Mouse (Mus musculus) embryonic facial prominence, embryonic 10.5 days (tissue): ENCODE data around the gene Tcaf3. TPM values are rescaled to one million over a fixed set of nuclear protein-coding genes. Genes with fewer than 3 reads are reported as not detected.

ENCODE experiments used
- DNase-seq: peaks from one replicate; pipeline ENCODE4 v3.0.0-alpha.2; 2017; ENCODE audit warnings: low spot score
- H3K27ac ChIP-seq: fragments of 300-500 bp; sonication (generic); replicated peaks from 2 replicates; pipeline ENCODE4 v1.5.1; 2016; ENCODE audit warnings: mild to moderate bottlenecking
- H3K27me3 ChIP-seq: fragments of 300-500 bp; sonication (generic); replicated peaks from 2 replicates; pipeline ENCODE4 v1.6.1; 2016; ENCODE audit warnings: low read depth, mild to moderate bottlenecking; ENCODE audit not compliant: poor library complexity, severe bottlenecking
- H3K36me3 ChIP-seq: fragments of 300-500 bp; sonication (generic); replicated peaks from 2 replicates; pipeline ENCODE4 v1.6.1; 2016; ENCODE audit warnings: mild to moderate bottlenecking, moderate library complexity
- H3K4me1 ChIP-seq: fragments of 300-500 bp; sonication (generic); 2 replicates; pipeline ENCODE4 v1.6.1; 2016
- H3K4me3 ChIP-seq: fragments of 300-500 bp; sonication (generic); 2 replicates; pipeline ENCODE4 v1.5.1; 2016; ENCODE audit warnings: mild to moderate bottlenecking, moderate library complexity
- H3K9me3 ChIP-seq: fragments of 300-500 bp; sonication (generic); 2 replicates; pipeline ENCODE4 v1.6.1; 2016; ENCODE audit warnings: mild to moderate bottlenecking
- WGBS: fragments of 180-500 bp; shearing (Covaris S2); methylation state at CpG from one replicate; pipeline ENCODE4 v1.1.7; 2016; 5-methylcytosine and 5-hydroxymethylcytosine counted together
- polyA plus RNA-seq: library from polyadenylated mRNA; unstranded; fragments of >200 nt; fragmentation: Nextera tagmentation; extraction: Ambion mirVana; gene quantifications from 2 replicates; pipeline ENCODE4 v1.2.1, GENCODE M21; 2016

Gene Tcaf3
- not detected in 2 replicates for polyA plus RNA-seq

DNA sequence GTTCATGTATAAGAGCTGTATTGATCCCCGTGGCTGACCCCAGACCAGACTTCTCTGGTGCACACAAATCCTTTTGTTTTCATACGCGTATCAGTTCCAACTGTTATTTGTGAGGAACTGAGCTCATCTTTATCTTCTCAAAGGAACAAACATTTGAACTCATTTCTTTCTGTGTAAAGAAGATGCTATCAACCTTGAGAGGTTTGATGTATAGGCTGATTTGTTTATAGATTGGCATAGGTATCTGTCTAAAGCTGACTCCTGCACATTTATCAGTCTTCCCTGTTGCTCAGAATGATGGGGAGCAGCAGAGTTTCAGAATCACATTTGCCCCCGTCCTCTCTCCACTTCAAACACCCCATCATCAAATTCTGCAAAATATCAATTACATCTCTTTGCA, at the start of gene Tcaf3:
TSS of gene Tcaf3 (minus strand) at position 101 of the 400 bp plus-strand sequence.
- WGBS: 58% methylated on average over 4 of the region's 4 CpGs
- DNase-seq: no peak
- no peaks in the 10 kb centered on the region for H3K9me3 ChIP-seq
- no peaks in the 10 kb centered on the region for H3K27me3 ChIP-seq
- H3K4me1 ChIP-seq: no peaks in the 10 kb centered on the region
- no peak within 1 kb of the TSS for H3K27ac ChIP-seq
- no peaks in the 10 kb centered on the region for H3K36me3 ChIP-seq
- H3K4me3 ChIP-seq: no peak within 1 kb of the TSS

DNA sequence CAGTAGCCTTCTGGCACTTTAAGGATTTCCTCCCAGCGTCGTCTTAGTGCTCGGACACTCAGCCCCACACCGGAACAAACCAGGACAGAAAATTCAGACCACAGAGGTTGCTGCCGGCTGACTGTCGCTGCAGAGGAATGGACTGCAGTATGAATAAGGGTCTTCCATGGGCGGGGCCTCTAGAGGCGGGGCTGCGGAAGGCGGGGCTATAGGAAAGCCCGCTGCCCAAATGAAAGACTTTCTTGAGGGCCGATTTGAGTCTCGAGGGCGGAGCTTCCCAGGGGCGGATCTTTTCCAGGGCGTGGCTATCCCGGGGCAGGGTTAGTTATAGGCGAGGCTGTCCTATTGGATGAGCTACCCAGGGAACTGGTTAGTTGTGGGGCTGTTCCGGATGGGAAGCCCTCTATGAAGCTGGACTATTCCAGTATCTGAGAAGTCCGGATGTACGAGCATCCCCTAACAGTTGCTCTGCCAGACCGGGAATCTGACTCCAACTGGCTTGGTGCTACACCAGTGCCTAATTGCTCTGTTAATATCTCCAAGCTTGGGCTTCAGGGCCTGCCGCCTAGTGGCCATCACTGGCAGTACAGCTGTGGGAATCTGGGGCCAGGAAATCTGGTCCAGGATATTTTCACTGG, 47.5 kb upstream of the Tcaf3 start, which contains the start of gene Tcaf2:
TSS of gene Tcaf2 (minus strand) at position 343 of the 638 bp plus-strand sequence.
- Histone ChIP-seq H3K36me3 (no peaks in the 10 kb centered on the region), H3K27me3 (no peaks in the 10 kb centered on the region), H3K4me3 (peak within 1 kb of the TSS; percentile 53), H3K9me3 (no peaks in the 10 kb centered on the region), H3K27ac (no peak within 1 kb of the TSS; the same call in 1 of the 2 replicates), H3K4me1 (peaks cover 6% of the 10 kb centered on the region; the same call in 1 of the 2 replicates)
- under 1% methylated on average over 23 of the region's 23 CpGs for WGBS
- DNase-seq: peak; percentile 94

GRCm38 (mm10) chr6:42634393-42634792, 36.9 kb upstream of the Tcaf3 start:
- H3K27ac ChIP-seq: no peak overlapping the region
- no peak overlapping the region for H3K4me3 ChIP-seq
- H3K9me3 ChIP-seq: no peaks in the 10 kb centered on the region
- H3K36me3 ChIP-seq: no peaks in the 10 kb centered on the region
- H3K27me3 ChIP-seq: no peaks in the 10 kb centered on the region
- no peaks in the 10 kb centered on the region for H3K4me1 ChIP-seq
- 82% methylated on average over 5 of the region's 5 CpGs for WGBS
- DNase-seq: no peak

DNA sequence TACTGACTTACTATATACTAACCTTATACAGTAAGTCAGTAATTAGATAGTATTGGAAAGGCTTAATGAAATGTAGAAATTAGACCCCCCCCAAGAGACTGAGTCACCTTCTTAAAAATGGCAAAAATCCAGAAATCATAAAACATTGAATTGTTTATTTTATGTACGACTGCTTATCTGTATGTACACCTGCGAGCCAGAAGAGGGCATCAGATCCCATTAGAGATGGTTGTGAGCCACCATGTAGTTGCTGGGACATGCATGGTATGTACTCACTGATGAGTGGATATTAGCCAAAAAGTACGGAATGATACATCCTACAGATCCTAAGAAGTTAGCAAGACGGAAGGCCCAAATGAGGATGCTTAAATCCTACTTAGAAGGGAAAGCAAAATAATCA, 33.9 kb upstream of the Tcaf3 start:
- no peak overlapping the region for H3K27ac ChIP-seq
- 78% methylated on average over 4 of the region's 4 CpGs for WGBS
- no peaks in the 10 kb centered on the region for H3K27me3 ChIP-seq
- no peaks in the 10 kb centered on the region for H3K9me3 ChIP-seq
- H3K36me3 ChIP-seq: no peaks in the 10 kb centered on the region
- H3K4me1 ChIP-seq: no peaks in the 10 kb centered on the region
- no peak for DNase-seq
- no peak overlapping the region for H3K4me3 ChIP-seq

DNA sequence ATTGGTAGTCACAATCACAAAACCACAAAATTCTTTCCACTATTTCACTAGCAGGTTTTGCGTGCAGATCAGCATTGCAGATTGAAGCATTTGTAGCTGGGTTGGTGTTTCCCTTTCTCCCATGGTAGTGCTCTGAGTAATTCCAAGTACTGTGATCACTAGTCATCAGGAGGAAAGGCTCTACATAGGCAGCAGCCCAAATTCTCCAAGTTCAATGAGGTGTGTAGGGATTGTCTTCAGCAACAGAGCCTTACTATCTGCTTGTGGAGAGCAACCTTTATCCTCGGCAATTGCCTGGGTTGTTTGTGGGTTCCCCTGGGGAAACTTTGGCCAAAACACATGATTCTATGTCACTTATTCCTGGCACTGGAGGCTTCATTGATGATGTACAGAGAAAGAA, 19.4 kb upstream of the Tcaf3 start:
- H3K27me3 ChIP-seq: no peaks in the 10 kb centered on the region
- H3K36me3 ChIP-seq: no peaks in the 10 kb centered on the region
- DNase-seq: no peak
- no peak overlapping the region for H3K4me3 ChIP-seq
- no peak overlapping the region for H3K27ac ChIP-seq
- no peaks in the 10 kb centered on the region for H3K4me1 ChIP-seq
- WGBS: 83% methylated on average over 2 of the region's 2 CpGs
- H3K9me3 ChIP-seq: no peaks in the 10 kb centered on the region

GRCm38 (mm10) chr6:42612218-42612617, 14.7 kb upstream of the Tcaf3 start:
- no peak overlapping the region for H3K4me3 ChIP-seq
- H3K27me3 ChIP-seq: no peaks in the 10 kb centered on the region
- H3K36me3 ChIP-seq: no peaks in the 10 kb centered on the region
- H3K27ac ChIP-seq: no peak overlapping the region
- no peaks in the 10 kb centered on the region for H3K9me3 ChIP-seq
- H3K4me1 ChIP-seq: no peaks in the 10 kb centered on the region
- DNase-seq: no peak

DNA sequence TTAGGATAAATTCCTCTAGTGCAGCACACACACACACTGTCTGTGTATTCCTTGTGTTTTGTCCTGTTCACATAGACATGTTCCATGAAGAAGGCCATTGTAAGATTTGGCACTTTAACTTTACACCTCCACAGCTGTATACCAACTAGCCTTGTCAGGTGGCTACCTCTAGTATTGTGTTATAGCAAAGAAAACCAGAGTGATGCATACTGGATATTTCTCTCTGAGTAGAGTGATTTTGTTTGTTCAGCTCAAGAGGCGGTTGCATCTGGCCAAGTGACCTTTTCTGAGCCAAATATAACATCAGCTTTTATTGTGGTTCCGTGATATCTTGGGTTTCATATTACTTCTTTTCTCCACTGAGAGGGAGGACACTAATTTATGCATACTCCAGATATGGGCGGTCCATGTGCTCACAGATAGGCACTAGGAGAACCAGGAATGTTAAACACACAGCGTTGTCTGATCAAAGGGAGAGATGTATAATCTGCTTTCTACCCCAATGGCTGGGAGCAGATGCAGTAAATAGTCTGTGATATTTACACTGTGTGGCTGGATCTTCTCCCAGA, 13.5 kb upstream of the Tcaf3 start:
- no peak overlapping the region for H3K4me3 ChIP-seq
- WGBS: 77% methylated on average over 4 of the region's 4 CpGs
- DNase-seq: no peak
- no peaks in the 10 kb centered on the region for H3K27me3 ChIP-seq
- no peak overlapping the region for H3K27ac ChIP-seq
- no peaks in the 10 kb centered on the region for H3K36me3 ChIP-seq
- H3K9me3 ChIP-seq: no peaks in the 10 kb centered on the region
- H3K4me1 ChIP-seq: no peaks in the 10 kb centered on the region

DNA sequence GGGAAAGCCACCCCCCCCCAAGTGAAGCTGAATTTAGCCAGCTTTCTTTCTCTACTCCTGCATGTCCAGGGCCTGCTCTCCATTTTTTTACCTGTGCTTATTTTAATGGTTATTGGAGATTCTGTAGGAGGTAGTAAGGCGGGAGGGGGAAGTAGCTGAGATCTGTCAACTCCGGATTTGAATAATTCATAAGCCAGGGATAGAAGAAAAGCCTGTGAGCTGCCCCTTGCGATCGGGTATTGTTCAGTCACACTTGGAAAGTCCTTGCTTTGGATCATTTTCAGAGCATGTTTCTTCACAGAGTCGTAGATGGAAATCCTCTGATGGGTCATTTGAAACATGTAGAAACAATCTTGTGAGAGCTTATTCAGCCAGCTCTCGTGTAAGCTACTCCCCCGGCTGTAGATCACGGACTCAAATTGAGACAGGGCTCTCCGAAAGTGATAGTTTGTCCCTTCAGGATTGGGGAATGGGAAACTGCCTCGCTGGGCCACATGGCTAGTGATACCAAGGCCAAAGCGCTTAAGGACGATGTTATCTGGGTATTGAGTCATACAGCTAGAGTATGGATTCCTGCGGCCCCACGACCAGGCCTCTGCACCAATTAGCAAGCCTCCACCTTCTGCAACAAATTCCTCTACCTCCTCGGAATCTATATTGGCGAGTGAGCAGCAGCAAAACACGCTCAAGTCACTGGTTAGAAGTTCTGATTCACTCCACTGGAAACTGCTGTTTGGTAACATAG, 4.2 kb downstream of the Tcaf3 start:
- Histone ChIP-seq H3K36me3 (no peaks in the 10 kb centered on the region), H3K9me3 (no peaks in the 10 kb centered on the region), H3K4me1 (no peaks in the 10 kb centered on the region), H3K27ac (no peak overlapping the region), H3K27me3 (no peaks in the 10 kb centered on the region), H3K4me3 (no peak overlapping the region)
- DNase-seq: no peak
- 81% methylated on average over 17 of the region's 17 CpGs for WGBS

GRCm38 (mm10) chr6:42586569-42586968, 10.9 kb downstream of the Tcaf3 start:
- DNase-seq: no peak
- Histone ChIP-seq H3K27me3 (no peaks in the 10 kb centered on the region), H3K36me3 (no peaks in the 10 kb centered on the region), H3K4me3 (no peak overlapping the region), H3K9me3 (no peaks in the 10 kb centered on the region), H3K4me1 (no peaks in the 10 kb centered on the region), H3K27ac (no peak overlapping the region)
- 93% methylated on average over 5 of the region's 5 CpGs for WGBS

- Histone ChIP-seq H3K27me3 (no peaks in the 10 kb centered on the region), H3K9me3 (no peaks in the 10 kb centered on the region), H3K27ac (no peak overlapping the region), H3K4me3 (no peak overlapping the region), H3K36me3 (no peaks in the 10 kb centered on the region), H3K4me1 (no peaks in the 10 kb centered on the region)
- WGBS: 1% methylated on average over 7 of the region's 7 CpGs
- peak; percentile 74 for DNase-seq
These were observed 14.0 kb downstream of the Tcaf3 start for GRCm38 (mm10) chr6:42583488-42583872.

GRCm38 (mm10) chr6:42582741-42583487, 14.6 kb downstream of the Tcaf3 start:
- no peaks in the 10 kb centered on the region for H3K36me3 ChIP-seq
- H3K9me3 ChIP-seq: no peaks in the 10 kb centered on the region
- no peak overlapping the region for H3K4me3 ChIP-seq
- WGBS: 64% methylated on average over 9 of the region's 9 CpGs
- no peaks in the 10 kb centered on the region for H3K27me3 ChIP-seq
- no peaks in the 10 kb centered on the region for H3K4me1 ChIP-seq
- no peak overlapping the region for H3K27ac ChIP-seq
- no peak for DNase-seq

GRCm38 (mm10) chr6:42578678-42579077, 18.8 kb downstream of the Tcaf3 start:
- 78% methylated on average over 4 of the region's 4 CpGs for WGBS
- Histone ChIP-seq H3K36me3 (no peaks in the 10 kb centered on the region), H3K9me3 (no peaks in the 10 kb centered on the region), H3K4me3 (no peak overlapping the region), H3K27me3 (no peaks in the 10 kb centered on the region), H3K4me1 (no peaks in the 10 kb centered on the region), H3K27ac (no peak overlapping the region)
- no peak for DNase-seq
